Mouse (Mus musculus): Measurements from ENCODE around the gene Olfr156. TPM values are rescaled to one million over a fixed set of nuclear protein-coding genes. Genes with fewer than 3 reads are reported as not detected.
"Not testable (repeated sequence)": the region's sequence is repeated elsewhere in the genome, so short reads cannot be mapped to it uniquely, and the experiment has no call there.

Gene Olfr156
- not detected in 2 replicates for total RNA-seq (2021)
- long read RNA-seq, experiment 1 = 0 reads
- long read RNA-seq, experiment 2 = 0 reads

DNA sequence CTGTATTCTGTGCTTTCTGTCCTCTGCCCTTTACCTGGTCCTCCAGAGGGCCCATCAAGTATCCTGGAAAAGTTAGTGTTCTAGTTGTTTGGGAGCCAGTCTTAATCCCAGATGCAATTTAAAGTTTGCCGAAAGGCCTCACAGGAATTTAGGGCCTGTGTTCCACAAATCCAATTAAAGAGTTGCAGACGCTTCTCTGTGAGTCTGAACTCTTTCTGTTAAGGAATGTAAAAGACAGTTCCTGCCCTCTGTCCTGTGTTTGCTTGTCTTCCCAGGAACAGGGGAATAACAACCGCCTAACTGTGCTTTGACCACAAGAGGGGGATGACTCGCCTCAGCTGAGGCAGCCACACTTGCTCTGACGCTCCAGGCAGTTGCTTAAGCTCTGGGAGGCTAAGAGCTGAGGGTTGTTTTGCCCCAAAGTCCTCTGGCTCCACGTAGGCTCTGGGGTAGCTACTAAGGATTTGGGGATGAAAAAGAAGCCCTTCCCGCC, at the start of gene Olfr156:
Gene Olfr156, minus strand, starts transcription at position 51 of the 493 bp plus-strand sequence.
- peak; percentile 43 for DNase-seq

DNA sequence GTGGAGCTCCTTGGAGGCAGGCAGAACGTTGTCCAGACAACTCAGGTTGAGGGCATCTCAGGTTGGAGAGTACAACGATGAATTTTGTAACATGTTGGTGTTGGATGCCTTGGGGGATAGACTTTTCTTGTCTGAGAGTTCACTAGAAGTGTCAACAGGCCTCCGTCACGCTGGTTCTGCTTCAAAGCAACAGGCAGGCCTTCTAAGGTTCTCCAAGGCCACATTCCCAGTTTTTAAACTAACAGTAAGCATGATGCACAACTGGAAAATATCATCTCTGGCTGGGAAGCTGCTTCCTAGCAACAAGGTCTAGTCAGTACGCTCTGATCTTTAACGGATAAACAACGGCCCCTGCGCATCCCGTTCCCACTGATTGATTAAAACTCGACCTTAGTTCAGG, 46.1 kb upstream of the Olfr156 start:
- no peak for DNase-seq

DNA sequence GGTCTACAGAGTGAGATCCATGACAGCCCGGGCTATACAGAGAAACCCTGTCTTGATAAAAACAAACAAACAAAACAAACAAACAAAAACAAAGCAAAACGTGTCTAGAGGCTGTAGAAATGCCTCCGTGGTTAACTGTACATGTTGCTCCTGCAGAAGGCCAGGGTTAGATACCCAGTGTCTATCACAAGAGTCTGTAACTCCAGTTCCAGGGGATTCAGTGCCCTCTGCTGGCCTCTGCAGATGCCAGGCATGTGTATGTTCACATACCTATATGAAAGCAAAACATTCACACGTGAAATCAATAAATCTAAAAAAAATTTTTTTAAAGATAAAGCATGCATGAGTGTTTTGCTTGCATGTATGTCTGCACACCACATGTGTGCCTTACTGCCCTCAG, 39.6 kb upstream of the Olfr156 start:
- DNase-seq = no peak

DNA sequence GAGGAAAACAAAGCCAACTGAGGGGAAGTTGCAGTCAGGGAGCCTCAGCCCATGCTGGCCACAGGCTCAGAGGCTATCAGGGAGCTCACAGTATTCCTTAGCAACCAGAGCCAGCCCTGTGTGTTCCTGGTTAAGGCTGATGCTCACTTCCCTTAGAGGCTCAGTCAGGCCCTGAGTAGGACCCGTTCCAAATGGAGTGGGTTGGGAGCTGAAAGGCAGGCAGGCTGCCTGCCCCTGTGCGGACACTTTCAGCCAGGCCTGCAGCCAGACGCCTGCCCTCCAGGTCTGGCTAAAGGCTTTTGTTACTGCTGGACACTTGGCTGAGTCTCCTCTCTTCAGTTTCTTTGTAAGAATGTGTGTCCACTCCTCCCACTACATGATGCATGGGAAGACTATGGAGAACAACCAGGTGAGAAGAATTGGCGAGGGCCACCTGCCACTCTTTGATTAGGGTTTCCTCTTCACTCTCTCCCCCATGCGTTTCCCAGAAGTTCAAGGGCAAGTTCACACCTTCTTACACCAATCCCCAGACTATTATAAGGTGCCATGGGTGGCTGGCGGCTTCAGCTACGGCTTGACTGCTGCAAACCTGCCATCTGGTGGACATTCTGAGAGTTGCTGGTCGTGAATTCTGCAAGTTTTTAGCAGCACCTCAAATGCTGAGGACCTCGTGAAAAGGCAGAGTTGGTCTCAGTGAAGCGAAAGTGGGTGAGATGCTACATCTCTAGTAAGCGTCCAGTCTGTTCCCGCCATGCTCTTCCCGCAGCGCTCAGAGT, 37.2 kb upstream of the Olfr156 start:
- DNase-seq = peak; percentile 76

DNA sequence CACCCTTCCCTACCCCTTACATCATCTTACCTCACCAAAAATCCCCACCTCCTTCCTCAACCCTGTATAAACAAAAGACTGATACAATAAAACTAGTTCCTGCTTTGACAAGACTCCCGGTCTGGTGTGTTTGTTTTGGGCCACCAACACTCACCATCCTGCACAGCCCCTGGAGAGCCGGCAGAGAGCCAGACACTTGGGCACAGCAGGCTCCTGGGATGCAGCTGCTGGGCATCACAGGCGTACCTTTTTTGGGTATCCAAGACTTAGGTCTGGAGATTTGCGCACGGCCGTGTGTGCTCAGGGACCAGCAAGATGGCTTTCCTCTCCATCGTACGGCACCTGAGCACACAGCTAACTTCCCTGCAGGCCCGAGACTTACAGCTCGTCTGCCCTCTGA, 36.2 kb upstream of the Olfr156 start:
- no peak for DNase-seq

DNA sequence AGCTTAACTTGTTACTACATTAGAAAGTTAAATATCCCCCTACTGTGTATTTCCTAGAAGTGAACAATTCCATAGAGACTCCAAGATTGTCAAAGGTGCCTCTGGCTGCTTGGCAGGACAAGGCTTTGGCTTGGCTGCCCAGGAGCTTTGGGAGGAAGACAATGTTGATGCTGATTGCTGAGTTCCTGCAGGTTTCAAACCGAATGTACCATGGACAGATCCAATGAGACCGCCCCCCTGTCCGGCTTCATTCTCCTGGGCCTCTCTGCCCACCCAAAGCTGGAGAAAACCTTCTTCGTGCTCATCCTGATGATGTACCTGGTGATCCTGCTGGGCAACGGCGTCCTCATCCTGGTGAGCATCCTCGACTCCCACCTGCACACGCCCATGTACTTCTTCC, 30.4 kb upstream of the Olfr156 start:
- no peak for DNase-seq

DNA sequence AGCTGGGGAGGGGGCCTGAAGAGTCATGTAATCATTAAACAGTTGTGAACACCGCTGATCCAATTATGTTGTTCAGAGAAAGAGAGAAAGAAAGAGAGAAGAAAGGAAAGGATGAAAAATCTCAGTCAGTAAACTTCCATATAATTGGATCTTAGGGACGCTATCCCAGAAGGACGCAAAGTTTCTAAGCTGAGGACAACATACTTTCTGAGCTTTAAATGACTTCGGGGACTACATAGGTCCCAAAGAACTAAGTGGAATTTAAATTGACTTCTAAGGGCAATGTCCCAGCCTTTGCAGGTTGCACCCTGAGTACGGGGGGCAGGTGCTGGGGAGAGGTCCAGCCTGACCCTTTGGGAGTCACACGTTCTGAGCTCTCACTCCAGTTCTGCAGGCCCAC, 27.6 kb upstream of the Olfr156 start, which contains the start of gene Olfr155:
Gene Olfr155, plus strand, starts transcription at position 301 of the 400 bp plus-strand sequence.
- DNase-seq = no peak

DNA sequence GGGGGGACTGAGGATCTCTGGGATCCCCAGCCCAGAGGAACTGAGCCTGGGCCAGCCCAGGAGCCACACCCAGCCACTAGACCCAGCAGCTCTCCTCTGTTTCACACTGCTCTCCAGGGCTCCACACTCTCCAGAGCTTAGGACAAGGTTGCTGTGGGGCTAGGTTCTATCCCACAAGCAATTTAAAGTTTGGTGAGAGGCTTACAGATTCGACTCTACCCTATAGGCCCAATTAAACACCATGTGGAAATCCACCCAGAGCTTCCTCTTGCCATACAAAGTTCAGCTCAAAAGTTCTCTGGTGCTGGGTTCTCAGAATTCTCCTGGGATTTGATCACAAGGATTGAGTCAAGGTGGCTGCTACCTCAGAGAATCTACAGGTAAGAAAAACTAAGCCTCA, 16.4 kb upstream of the Olfr156 start, which contains the start of gene Olfr157:
Gene Olfr157, minus strand, starts transcription at position 101 of the 400 bp plus-strand sequence.
- no peak for DNase-seq

DNA sequence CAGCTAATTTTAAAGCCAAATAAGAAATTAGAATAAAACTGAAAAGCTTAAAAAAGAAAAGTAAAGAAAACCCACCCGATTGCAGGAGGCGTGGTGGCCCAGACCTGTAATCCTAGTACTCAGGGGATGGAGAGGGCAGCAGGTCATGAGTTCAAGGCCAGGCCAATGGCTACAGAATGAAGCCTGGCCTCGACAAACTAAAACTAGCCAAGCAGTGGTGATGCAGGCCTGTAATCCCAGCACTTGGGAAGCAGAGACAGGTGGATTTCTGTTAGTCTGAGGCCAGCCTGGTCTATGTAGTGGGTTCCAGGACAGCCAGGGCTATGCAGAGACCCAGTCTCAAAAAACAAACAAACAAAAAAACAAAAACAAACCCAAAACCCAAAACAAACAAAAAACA, 14.6 kb upstream of the Olfr156 start:
- no peak for DNase-seq

DNA sequence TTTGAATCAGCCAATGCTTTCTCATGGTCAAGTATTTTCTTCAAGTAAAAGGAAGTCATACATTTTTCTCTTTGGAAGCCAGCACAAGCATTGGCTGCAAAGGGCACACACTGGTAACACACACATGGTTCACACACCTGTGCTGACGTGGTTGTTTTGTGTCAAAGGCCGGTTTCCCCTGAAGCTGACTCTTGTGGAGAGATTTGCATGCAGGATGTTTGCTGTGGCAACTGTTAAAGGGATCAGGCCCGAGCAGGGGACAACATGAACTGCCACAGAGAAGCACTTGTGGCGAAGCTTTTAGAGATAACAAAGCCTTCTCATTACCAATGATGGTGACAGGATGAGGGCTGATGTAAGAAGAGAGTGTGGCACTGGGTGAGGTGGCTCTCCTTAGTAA, 11.1 kb upstream of the Olfr156 start:
- DNase-seq = no peak

DNA sequence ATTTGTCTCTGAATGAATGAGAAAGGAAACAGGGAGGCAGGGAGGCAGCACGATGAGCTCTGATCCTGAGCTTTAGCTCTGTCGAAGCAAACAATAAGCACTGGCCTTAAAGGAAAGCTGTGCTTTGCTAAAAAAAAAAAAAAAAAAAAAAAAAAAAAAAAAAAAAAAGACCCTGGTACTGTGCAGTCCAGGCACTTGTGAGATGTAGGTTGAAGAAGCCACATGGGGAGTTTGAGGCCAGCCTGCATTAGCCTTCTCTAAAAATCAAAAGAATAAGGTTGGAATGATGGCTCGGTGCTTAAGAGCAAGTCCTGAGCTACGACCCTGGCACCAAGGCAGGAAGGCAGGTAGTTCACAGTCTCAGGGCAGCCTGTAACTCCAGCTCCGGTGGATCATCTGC, 10.1 kb upstream of the Olfr156 start:
- DNase-seq = no peak

DNA sequence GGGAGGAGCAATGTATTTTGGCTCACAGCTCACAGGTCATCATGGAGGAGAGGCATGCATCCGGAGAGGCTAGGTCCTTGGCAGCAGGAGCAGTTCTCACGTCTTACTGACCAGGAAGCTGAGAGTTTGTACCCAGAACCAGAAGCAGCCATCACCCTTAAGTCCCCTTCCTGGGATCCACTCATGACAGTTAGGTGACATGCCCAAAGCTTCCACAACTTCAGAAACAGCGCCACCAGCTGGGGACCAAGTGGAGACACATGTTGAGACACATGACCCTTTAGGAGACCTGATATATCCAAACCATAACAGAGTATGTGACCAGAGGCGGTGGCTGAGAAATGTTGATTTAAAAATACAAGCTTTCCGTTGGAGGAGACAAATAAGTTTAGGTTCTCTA, 8.3 kb upstream of the Olfr156 start:
- DNase-seq = peak; percentile 9

DNA sequence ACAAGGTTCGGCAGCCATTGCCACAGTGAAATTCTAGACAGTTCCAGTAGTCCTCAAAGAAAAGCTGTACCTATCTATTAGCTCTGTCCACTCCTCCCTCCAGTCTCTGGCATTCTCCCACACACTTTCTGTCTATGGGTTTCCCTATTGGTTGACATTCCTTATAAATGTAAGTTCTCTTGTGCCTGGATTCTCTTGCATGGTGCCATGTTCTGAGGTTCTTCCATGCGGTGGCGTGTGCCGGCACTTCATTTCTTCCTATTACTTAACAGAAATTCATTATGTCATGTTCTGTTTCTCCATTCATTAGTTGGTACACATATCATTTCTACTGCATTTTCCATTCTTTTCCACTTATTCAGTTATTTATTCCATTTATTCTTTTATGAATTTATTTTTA, 5.1 kb upstream of the Olfr156 start:
- no peak for DNase-seq

DNA sequence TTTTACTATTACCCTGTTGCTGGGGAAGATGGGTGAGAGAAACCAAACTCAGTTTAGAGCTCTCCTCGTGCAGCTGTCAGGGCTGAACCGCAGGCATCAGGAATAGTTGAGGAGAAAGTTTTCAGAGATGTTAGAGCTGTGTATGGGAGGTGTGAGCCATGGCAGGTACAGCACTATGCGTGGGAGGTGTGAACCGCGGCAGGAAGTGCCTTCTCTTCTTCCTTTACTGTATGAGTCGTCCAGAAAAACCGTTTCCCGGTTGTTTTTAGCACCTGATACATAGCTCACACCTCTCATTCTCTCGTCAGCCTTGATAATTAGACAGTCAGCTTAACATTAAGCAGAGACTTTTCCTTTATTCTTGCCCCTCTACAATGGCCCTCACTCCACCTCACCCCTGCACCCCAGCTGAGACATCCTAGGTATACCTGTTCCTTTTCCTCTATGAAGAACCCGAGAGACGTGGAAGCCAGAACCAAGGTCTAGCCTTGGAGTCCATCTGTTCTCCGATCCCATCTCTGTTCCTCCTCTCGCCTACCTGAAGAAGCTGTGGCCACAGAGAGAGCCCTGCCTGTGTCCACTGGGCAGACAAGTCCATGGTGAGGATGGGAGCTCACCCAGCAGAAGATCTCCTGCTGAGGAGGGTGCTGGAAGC, 672 bp downstream of the Olfr156 start:
- DNase-seq = no peak

DNA sequence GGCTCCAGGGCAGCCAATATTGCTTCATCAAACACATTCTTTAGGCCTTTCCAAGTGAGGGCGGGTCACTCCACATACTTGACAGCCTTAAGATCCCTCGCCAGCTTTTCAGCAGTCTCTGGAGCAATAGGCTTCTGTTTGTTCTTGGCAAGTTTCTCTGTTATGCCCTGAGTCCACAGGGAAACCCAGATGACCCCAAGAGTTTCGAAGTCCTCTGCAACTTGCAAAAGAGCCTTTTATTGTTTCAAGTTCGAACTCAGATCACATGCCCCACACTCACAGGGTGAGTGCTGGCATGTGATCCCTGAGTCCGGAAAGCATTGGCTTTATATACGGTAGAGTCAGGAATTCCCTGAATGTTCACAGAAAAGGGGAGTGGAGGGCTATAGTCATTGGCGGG, 24.8 kb downstream of the Olfr156 start:
- peak; percentile 39 for DNase-seq

DNA sequence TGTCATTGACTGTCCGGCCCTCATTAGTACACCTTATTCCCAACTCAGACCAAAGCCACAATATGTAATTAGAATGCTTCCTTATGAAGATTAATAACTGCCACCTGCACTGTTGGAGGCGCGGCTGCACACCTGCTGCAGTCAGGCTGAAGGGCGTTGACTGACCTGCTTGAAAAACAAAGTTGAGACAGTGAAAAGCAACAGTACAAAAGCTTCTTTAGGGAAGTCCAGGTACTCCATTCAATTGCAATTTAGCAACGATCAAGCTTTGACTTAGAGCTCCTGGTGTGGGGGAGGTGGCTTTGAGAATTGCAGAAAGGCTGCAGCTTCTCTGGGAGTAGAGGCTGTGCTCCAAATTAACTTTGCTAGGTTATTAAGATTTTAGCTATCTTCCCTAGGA, 27.9 kb downstream of the Olfr156 start:
- not testable (repeated sequence) for DNase-seq

DNA sequence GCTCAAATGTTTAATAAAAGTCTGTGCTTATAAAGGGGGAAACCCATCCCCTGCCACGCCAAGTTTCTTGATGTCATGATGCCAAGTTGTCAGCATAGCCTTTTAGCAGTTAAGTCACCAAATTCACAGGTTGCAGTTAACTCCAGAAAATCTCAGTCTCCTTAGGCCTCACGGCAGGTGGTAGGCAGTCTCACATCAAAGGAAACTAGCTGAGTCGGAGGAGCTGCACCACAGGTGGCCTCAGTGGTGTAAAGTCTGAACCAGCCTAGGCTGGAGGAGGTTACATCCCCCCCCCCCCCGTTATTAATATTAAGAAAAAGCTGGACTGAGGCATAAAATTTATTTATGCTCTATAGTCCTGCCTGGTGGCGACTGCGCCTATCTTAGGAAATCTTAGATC, 28.4 kb downstream of the Olfr156 start:
- DNase-seq = no peak

DNA sequence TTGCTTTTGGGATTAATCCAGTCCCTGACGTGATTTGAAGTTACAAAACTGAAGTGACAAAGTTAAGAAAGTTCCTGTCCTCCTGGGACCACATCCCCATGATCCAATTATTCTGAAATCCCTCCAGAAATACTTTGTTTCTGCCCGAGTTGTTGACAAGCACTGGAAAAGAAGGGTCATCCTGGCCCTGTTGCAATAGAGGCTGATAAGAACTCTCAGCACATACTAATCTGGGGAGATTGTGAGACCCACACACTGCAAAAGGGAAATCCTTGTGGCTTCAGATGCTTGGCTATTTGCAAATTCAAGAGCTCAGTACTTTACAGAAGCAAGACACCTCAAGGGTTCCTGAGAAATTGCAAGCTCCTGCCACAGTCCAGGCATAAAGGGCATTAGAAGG, 51.4 kb downstream of the Olfr156 start:
- DNase-seq = no peak

DNA sequence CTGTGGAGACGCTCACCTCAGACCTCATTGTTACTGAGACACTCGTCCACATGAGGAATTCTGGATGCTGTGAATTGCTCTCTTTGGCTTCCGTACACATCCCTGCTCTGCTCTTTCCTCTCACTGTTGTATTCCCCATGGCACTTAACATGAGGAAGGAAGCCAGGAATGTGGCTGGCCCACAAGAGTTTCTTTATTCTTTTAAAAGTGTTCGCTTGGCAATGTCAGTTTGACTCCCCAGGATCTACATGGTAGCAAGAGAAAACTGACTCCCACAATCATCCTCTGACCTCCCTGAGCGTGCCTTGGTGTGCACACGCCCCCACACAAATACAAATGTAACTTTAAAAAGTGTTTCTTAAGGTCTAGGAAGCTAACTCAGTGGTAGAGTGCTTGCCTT, 52.1 kb downstream of the Olfr156 start:
- peak; percentile 21 for DNase-seq

DNA sequence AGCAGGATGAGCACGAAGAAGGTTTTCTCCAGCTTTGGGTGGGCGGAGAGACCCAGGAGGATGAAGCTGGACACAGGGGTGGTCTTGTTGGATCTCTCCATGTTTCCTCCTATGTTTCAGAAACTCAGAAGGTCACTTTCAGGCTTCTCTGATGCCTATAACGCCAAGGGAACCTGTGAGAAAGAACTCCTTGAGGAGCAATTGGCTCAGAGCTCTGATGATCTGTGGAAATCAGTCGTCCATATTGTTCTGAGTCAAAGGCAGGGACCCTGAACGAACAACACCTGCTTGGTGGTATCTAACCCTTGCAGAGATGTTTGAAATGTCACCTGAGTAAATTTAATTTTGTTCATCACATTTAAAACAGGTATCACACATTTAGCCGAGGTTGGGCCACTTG, 52.8 kb downstream of the Olfr156 start, which contains the start of gene Olfr159:
Gene Olfr159, minus strand, starts transcription at position 101 of the 400 bp plus-strand sequence.
- DNase-seq = no peak

Measured in adrenal gland, postnatal 14 days (tissue).